Mouse (Mus musculus) limb, embryonic 14.5 days (tissue): ENCODE measurements around the gene Slc4a8. TPM values are rescaled to one million over a fixed set of nuclear protein-coding genes. Genes with fewer than 3 reads are reported as not detected.

Experiments
- ATAC-seq: fragments of 200-750 bp; cut with Nextera tagmentation; 2 replicates; pipeline ENCODE4 v1.8.0; 2017; ENCODE audit warnings: low read depth, moderate number of reproducible peaks, moderate TSS enrichment; ENCODE audit not compliant: low FRiP score
- DNase-seq: peaks from one replicate; pipeline ENCODE4 v3.0.0-alpha.2; 2015; ENCODE audit warnings: low spot score
- H3K27ac ChIP-seq: fragments of 300-500 bp; sonication (generic); replicated peaks from 2 replicates; pipeline ENCODE4 v1.5.1; 2014; ENCODE audit warnings: low read depth, mild to moderate bottlenecking, low read length, moderate library complexity, mixed read lengths
- H3K27me3 ChIP-seq: fragments of 300-500 bp; sonication (generic); 2 replicates; pipeline ENCODE4 v1.6.1; 2014; ENCODE audit warnings: low read length, mixed read lengths; ENCODE audit not compliant: control insufficient read depth, insufficient read depth
- H3K36me3 ChIP-seq: fragments of 300-500 bp; sonication (generic); 2 replicates; pipeline ENCODE4 v1.6.1; 2014; ENCODE audit warnings: mild to moderate bottlenecking, low read length, moderate library complexity, mixed read lengths; ENCODE audit not compliant: control insufficient read depth, insufficient read depth
- H3K4me1 ChIP-seq: fragments of 300-500 bp; sonication (generic); 2 replicates; pipeline ENCODE4 v1.6.1; 2014; ENCODE audit warnings: antibody characterized with exemption, low read length, mixed read lengths; ENCODE audit not compliant: control insufficient read depth, insufficient read depth
- H3K4me2 ChIP-seq: fragments of 300-500 bp; sonication (generic); replicated peaks from 2 replicates; pipeline ENCODE4 v1.6.1; 2014; ENCODE audit warnings: low read depth, mild to moderate bottlenecking, low read length, moderate library complexity; ENCODE audit not compliant: severe bottlenecking
- H3K4me3 ChIP-seq: fragments of 300-500 bp; sonication (generic); replicated peaks from 2 replicates; pipeline ENCODE4 v1.5.1; 2014; ENCODE audit warnings: low read length
- H3K9ac ChIP-seq: fragments of 300-500 bp; sonication (generic); 2 replicates; pipeline ENCODE4 v1.6.1; 2014; ENCODE audit warnings: mild to moderate bottlenecking, low read depth, low read length, moderate library complexity; ENCODE audit not compliant: severe bottlenecking
- H3K9me3 ChIP-seq: fragments of 300-500 bp; sonication (generic); 2 replicates; pipeline ENCODE4 v1.6.1; 2016; ENCODE audit warnings: low read length; ENCODE audit not compliant: control insufficient read depth
- POLR2A ChIP-seq: fragments of 200-500 bp; IDR thresholded peaks from 2 replicates; pipeline ENCODE4 v1.8.0; 2012; ENCODE audit warnings: inconsistent platforms, mild to moderate bottlenecking, moderate library complexity, borderline replicate concordance; ENCODE audit not compliant: insufficient read depth, insufficient read length; ENCODE audit errors: extremely low read depth
- WGBS: fragments of 180-500 bp; shearing (Covaris S2); extraction: QIAGEN DNeasy Blood & Tissue Kit; methylation state at CpG from one replicate; pipeline ENCODE4 v1.1.7; 2014; 5-methylcytosine and 5-hydroxymethylcytosine counted together
- polyA plus RNA-seq, 2 experiments: library from polyadenylated mRNA; depleted of rRNA in 1 of 2; stranded (reverse) in 1 of 2; unstranded in 1 of 2; fragments of >200 nt; fragmentation: Nextera tagmentation in 1 of 2; extraction: Ambion mirVana in 1 of 2; gene quantifications; 2 replicates each; pipeline versions ENCODE4 v1.2.1 to v1.2.3; 2012 to 2014

Gene Slc4a8
- polyA plus RNA-seq, 2 experiments: 2.9 to 3.8 TPM

DNA sequence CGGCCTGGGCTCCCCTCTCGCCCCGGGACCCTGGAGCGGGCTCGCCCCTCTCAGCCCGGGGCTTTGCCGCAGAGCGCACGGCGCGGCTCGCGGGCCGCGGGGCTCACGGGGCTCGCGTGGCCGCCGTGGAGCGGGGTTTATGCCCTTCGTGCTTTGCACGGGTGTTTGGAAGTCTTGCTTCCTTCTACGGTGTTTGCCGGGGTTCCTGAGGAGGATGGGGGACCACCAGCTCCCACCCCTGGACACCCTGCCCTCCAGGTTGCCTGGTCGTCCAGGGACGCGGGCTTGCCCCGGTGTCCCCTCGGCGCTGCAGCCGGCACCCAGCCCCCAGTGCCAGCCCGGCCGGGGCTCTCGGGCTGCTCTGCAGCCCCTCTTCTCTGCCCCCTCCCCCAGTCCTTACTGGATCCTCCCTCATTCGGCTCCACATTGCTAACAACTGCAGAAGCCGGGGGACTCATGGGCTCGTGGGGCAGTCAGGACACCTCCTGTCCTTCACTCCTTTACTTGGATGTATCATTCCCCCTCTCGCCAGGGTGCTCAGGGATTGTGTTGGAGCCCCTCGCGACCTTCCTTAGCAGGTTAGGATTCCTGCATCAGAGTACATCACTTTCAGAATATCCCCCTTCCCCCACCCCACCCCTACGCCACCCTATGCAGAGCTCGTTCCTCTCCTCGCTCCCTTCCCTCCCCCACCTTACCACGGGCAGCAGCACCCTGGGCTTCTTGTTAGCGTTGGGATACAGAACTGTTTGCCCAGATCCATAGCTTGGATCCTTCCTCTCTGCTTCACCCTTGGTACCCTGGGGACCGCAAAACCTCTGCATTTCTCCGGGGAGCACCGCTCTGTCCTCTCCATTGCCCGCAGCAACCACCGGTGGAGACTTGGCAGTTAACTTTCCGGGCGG, 109.8 kb downstream of the Slc4a8 start:
- peaks cover 2% of the 10 kb centered on the region for H3K9me3 ChIP-seq
- peak overlapping the region; percentile 80 for H3K4me2 ChIP-seq
- TF ChIP-seq POLR2A: no peak
- H3K36me3 ChIP-seq: no peaks in the 10 kb centered on the region
- WGBS: 1% methylated on average over 48 of the region's 53 CpGs
- H3K27me3 ChIP-seq: peaks cover 21% of the 10 kb centered on the region
- DNase-seq (no peak), ATAC-seq (peak; percentile 34; the same call in 1 of the 2 replicates)
- peak overlapping the region; percentile 70 for H3K9ac ChIP-seq
- H3K4me1 ChIP-seq: peaks cover 21% of the 10 kb centered on the region
- no peak overlapping the region for H3K27ac ChIP-seq
- H3K4me3 ChIP-seq: peak overlapping the region; percentile 63

DNA sequence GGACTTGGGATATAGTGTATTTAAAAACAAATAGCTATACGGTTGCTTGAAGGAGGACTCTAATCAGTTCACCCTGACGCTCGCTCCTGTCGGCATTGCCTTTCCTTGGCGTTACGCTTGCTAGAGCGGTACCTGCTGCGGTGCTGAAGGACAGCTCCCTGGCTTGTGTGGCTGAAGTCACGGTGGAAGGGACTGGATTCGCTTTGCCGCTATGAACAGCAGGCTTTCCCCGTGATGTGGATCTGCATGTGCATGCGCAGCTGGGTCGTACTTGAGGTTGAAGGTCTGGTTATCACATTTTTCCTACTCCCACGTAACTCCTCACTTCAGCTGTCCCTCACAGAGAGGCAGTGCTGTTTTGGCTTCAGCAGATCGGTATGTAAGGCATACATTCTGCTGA, 111.6 kb downstream of the Slc4a8 start:
- no peak for TF ChIP-seq POLR2A
- ATAC-seq (peak; percentile 64; the same call in 1 of the 2 replicates), DNase-seq (peak; percentile 91)
- no peak overlapping the region for H3K4me2 ChIP-seq
- H3K9me3 ChIP-seq: no peaks in the 10 kb centered on the region
- H3K36me3 ChIP-seq: no peaks in the 10 kb centered on the region
- WGBS: 3% methylated on average over 16 of the region's 16 CpGs
- no peak overlapping the region for H3K4me3 ChIP-seq
- peaks cover 21% of the 10 kb centered on the region for H3K4me1 ChIP-seq
- H3K27ac ChIP-seq: no peak overlapping the region
- H3K27me3 ChIP-seq: peaks cover 21% of the 10 kb centered on the region
- no peak overlapping the region for H3K9ac ChIP-seq

Other genes starting within 250 kb of the Slc4a8 start
- 30.1 and 30.5 TPM in 2 replicates for gene Tfcp2, start 209.7 kb upstream of the Slc4a8 start, polyA plus RNA-seq (2012; rRNA removed)
- 23.2 and 26.1 TPM in 2 replicates for gene Tfcp2, start 209.7 kb upstream of the Slc4a8 start, polyA plus RNA-seq (2014; fragmentation: Nextera tagmentation; extraction: Ambion mirVana)
- gene Pou6f1, start 161.8 kb upstream of the Slc4a8 start, polyA plus RNA-seq (2012; rRNA removed): 24.9 and 32.4 TPM in 2 replicates
- 9.8 and 13.5 TPM in 2 replicates for gene Pou6f1, start 161.8 kb upstream of the Slc4a8 start, polyA plus RNA-seq (2014; fragmentation: Nextera tagmentation; extraction: Ambion mirVana)
- gene Dazap2, start 146.4 kb upstream of the Slc4a8 start, polyA plus RNA-seq (2012; rRNA removed): 139 and 213 TPM in 2 replicates
- 185 and 191 TPM in 2 replicates for gene Dazap2, start 146.4 kb upstream of the Slc4a8 start, polyA plus RNA-seq (2014; fragmentation: Nextera tagmentation; extraction: Ambion mirVana)
- 18.5 and 19.7 TPM in 2 replicates for gene Smagp, start 124.8 kb upstream of the Slc4a8 start, polyA plus RNA-seq (2012; rRNA removed)
- 21.5 and 25.4 TPM in 2 replicates for gene Smagp, start 124.8 kb upstream of the Slc4a8 start, polyA plus RNA-seq (2014; fragmentation: Nextera tagmentation; extraction: Ambion mirVana)
- gene Bin2, start 92.2 kb upstream of the Slc4a8 start, polyA plus RNA-seq (2012; rRNA removed): 3.7 and 4.7 TPM in 2 replicates
- 2.3 and 3.5 TPM in 2 replicates for gene Bin2, start 92.2 kb upstream of the Slc4a8 start, polyA plus RNA-seq (2014; fragmentation: Nextera tagmentation; extraction: Ambion mirVana)
- gene Cela1, start 73.8 kb upstream of the Slc4a8 start, polyA plus RNA-seq (2012; rRNA removed): 2.6 and 3.9 TPM in 2 replicates
- 2.8 and 3.4 TPM in 2 replicates for gene Cela1, start 73.8 kb upstream of the Slc4a8 start, polyA plus RNA-seq (2014; fragmentation: Nextera tagmentation; extraction: Ambion mirVana)
- gene Galnt6, start 32.4 kb upstream of the Slc4a8 start, polyA plus RNA-seq (2012; rRNA removed): 1.1 TPM in 2 replicates
- 1.4 and 1.9 TPM in 2 replicates for gene Galnt6, start 32.4 kb upstream of the Slc4a8 start, polyA plus RNA-seq (2014; fragmentation: Nextera tagmentation; extraction: Ambion mirVana)
- 7.9 and 8.4 TPM in 2 replicates for gene Scn8a, start 108.1 kb downstream of the Slc4a8 start, polyA plus RNA-seq (2012; rRNA removed)
- 4.3 and 4.7 TPM in 2 replicates for gene Scn8a, start 108.1 kb downstream of the Slc4a8 start, polyA plus RNA-seq (2014; fragmentation: Nextera tagmentation; extraction: Ambion mirVana)